Mouse (Mus musculus) spleen, adult 2 months (tissue): ENCODE results near the gene Parg. TPM values are rescaled to one million over a fixed set of nuclear protein-coding genes. Genes with fewer than 3 reads are reported as not detected.

Source experiments
- DNase-seq, 2 experiments: peaks; one replicate each; pipeline versions ENCODE4 v3.0.0 to v3.0.0-alpha.2; 2012 to 2021; ENCODE audit warnings: low spot score in 2 of 2, low read depth in 1 of 2
- H3K27ac ChIP-seq: fragments of 200-500 bp; 2 replicates; pipeline ENCODE4 v1.5.1; 2012; ENCODE audit warnings: low read length, inconsistent platforms; ENCODE audit not compliant: insufficient read depth
- H3K27me3 ChIP-seq: fragments of 200-500 bp; 2 replicates; pipeline ENCODE4 v1.6.1; 2012; ENCODE audit warnings: mild to moderate bottlenecking, moderate library complexity, low read length, inconsistent platforms; ENCODE audit not compliant: control insufficient read depth, insufficient read depth
- H3K36me3 ChIP-seq: fragments of 200-500 bp; 2 replicates; pipeline ENCODE4 v1.6.1; 2012; ENCODE audit warnings: mild to moderate bottlenecking, low read length, inconsistent platforms; ENCODE audit not compliant: control insufficient read depth, insufficient read depth
- H3K4me1 ChIP-seq: fragments of 200-500 bp; 2 replicates; pipeline ENCODE4 v1.6.1; 2011; ENCODE audit warnings: inconsistent platforms; ENCODE audit not compliant: control insufficient read depth, insufficient read depth, insufficient read length
- H3K4me3 ChIP-seq: fragments of 200-500 bp; 2 replicates; pipeline ENCODE4 v1.5.1; 2011; ENCODE audit warnings: mild to moderate bottlenecking, inconsistent platforms; ENCODE audit not compliant: insufficient read depth, insufficient read length; ENCODE audit errors: extremely low read depth
- CTCF ChIP-seq: fragments of 200-500 bp; IDR thresholded peaks from 2 replicates; pipeline ENCODE4 v1.5.1; 2011; ENCODE audit warnings: mild to moderate bottlenecking, inconsistent platforms; ENCODE audit not compliant: insufficient read depth, insufficient read length, insufficient replicate concordance; ENCODE audit errors: extremely low read depth
- POLR2A ChIP-seq: fragments of 200-500 bp; IDR thresholded peaks from 2 replicates; pipeline ENCODE4 v1.6.1; 2011; ENCODE audit warnings: low read depth, low read length, inconsistent platforms
- WGBS: fragments of 180-500 bp; shearing (Covaris S2); methylation state at CpG from one replicate; pipeline ENCODE4 v1.1.7; 2018; 5-methylcytosine and 5-hydroxymethylcytosine counted together
- polyA plus RNA-seq: library from polyadenylated mRNA; depleted of rRNA; stranded (reverse); fragments of >200 nt; gene quantifications from 2 replicates; pipeline ENCODE4 v1.2.3, GENCODE M21; 2012

The Parg gene
- polyA plus RNA-seq, 1 experiment: 4.3 TPM

GRCm38 (mm10) chr14:32317822-32318221 lies 116.1 kb downstream of the Parg start:
- DNase-seq: no peak
- TF ChIP-seq POLR2A (no peak), CTCF (no peak)
- Histone ChIP-seq H3K4me3 (no peak overlapping the region), H3K27ac (no peak overlapping the region), H3K27me3 (0 out of 2 replicates have a peak, but pooled peaks cover 2% of the 10 kb centered on the region), H3K36me3 (no peaks in the 10 kb centered on the region), H3K4me1 (peaks cover 5% of the 10 kb centered on the region)
- 27% methylated on average over 4 of the region's 4 CpGs for WGBS

DNA sequence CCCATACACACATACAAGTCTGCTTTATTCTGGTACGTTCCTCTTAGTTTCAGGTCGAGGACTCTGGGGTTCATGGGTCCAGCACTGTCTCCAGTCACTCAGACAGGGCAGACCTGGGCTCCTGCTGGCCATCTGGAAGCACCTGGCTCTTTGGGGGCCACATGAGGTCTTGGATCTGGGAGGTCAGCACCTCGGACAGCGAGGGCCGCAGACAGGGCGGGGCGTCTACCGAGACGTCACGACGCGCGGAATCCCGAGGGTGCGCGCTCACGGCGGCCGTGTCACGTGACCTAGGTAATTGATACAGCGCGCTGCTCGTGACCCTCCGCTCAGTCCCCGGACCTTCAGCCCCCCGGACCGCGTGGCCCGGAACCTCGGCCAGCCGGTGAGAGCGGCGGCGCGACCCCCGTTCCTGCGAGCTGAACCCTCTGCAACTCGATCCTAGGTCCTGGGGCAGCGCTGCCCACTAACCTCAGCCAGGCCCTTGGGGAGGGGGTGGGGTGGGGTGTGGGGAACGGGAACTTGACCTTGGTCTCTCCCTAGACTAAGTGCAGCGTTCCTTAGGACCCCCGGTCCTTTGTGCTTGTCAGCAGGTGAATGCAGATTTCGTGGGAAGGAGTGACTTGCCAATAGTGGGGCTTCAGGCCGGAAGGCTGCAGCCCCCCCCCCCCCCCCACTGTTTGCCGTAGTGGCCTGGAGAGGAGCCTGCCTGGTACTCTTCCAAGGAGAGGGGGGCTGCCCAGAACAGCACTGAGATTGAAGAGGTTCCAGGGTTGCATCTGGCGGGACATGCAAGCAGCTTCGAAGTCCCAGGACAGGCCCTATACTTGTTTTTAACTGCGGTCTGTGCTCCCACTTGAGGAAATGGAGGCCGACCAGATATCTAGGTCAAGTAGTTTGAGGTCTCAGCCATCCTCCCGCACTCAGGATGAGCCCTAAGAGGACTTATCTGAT lies 120.3 kb downstream of the Parg start, which contains the start of gene Ogdhl:
TSS of gene Ogdhl (plus strand) at position 288 of the 954 bp plus-strand sequence.
- Histone ChIP-seq H3K4me1 (peaks cover 5% of the 10 kb centered on the region), H3K27ac (no peak within 1 kb of the TSS), H3K36me3 (no peaks in the 10 kb centered on the region), H3K4me3 (peak within 1 kb of the TSS; percentile 58), H3K27me3 (0 out of 2 replicates have a peak, but pooled peaks cover 2% of the 10 kb centered on the region)
- WGBS: 4% methylated on average over 50 of the region's 50 CpGs
- DNase-seq: peak in 1 of 2 experiments; percentile 17
- TF ChIP-seq CTCF: no peak
- TF ChIP-seq POLR2A: no peak

- DNase-seq: no peak
Measured at GRCm38 (mm10) chr14:32323221-32323620, 121.5 kb downstream of the Parg start.

DNA sequence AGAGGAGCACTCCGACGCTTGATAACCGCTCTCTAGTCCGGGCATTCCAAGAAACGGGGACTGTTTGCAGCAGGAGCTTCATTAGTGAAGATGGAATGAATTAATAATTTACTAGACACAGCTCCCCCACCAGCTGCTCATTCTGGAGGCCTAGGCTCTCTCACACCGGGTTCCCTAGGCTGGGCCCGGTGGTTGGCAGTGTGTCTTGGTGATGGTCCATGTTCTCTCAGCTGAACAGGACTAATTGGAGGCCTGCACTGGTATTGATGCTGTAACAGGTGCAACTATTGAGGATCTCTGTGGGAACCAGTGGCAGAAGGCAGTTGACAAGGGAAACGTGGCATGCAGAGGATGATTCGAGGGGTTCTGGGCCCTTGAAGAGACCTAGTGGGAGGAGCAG lies 125.6 kb downstream of the Parg start:
- DNase-seq: no peak
- WGBS: 88% methylated on average over 9 of the region's 9 CpGs
- no peak for TF ChIP-seq POLR2A
- no peak for TF ChIP-seq CTCF

More at GRCm38 (mm10) chr14:32323221-32323620, 121.5 kb downstream of the Parg start:
- 0 out of 2 replicates have a peak, but pooled peaks cover 2% of the 10 kb centered on the region for H3K27me3 ChIP-seq
- 89% methylated on average over 5 of the region's 5 CpGs for WGBS
- H3K27ac ChIP-seq: no peak overlapping the region
- H3K4me3 ChIP-seq: no peak overlapping the region
- H3K4me1 ChIP-seq: peaks cover 5% of the 10 kb centered on the region
- no peak for TF ChIP-seq CTCF
- no peak for TF ChIP-seq POLR2A
- H3K36me3 ChIP-seq: no peaks in the 10 kb centered on the region

GRCm38 (mm10) chr14:32332515-32333445 lies 131.0 kb downstream of the Parg start:
- no peak for DNase-seq
- WGBS: 89% methylated on average over 20 of the region's 20 CpGs
- no peak for TF ChIP-seq POLR2A
- Histone ChIP-seq H3K4me3 (no peak overlapping the region), H3K36me3 (no peaks in the 10 kb centered on the region), H3K27ac (no peak overlapping the region), H3K4me1 (no peaks in the 10 kb centered on the region), H3K27me3 (no peaks in the 10 kb centered on the region)

More for the DNA sequence above, 125.6 kb downstream of the Parg start:
- Histone ChIP-seq H3K27me3 (no peaks in the 10 kb centered on the region), H3K36me3 (no peaks in the 10 kb centered on the region), H3K4me1 (no peaks in the 10 kb centered on the region), H3K4me3 (no peak overlapping the region), H3K27ac (no peak overlapping the region)

DNA sequence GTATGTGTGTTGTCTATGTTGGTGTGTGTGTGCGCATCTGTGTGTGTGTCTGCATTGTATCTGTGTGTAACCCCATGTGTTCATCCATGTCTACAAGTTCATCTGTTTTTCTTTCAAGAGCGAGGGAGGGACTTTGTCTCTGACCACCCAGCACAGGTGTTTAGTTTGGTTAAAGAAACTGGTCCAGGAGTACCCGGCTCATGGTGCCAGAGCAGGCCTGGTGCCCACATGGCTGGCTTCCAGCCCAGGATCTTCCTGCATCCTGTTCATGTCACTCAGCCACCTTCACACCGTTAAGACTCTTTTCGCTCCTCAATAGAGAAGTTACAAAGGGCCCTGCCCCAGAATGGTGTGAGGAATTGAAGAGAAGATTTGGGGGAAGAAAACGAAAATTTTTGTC lies 134.3 kb downstream of the Parg start:
- 52% methylated on average over 6 of the region's 6 CpGs for WGBS
- no peaks in the 10 kb centered on the region for H3K36me3 ChIP-seq
- no peak overlapping the region for H3K27ac ChIP-seq
- no peak overlapping the region for H3K4me3 ChIP-seq
- no peaks in the 10 kb centered on the region for H3K4me1 ChIP-seq
- no peak for TF ChIP-seq POLR2A
- no peak for TF ChIP-seq CTCF
- no peak for DNase-seq
- no peaks in the 10 kb centered on the region for H3K27me3 ChIP-seq
